Mouse (Mus musculus): ENCODE results near the gene Zfp879. TPM values are rescaled to one million over a fixed set of nuclear protein-coding genes. Genes with fewer than 3 reads are reported as not detected.

Gene Zfp879
- polyA plus RNA-seq (2015; fragmentation: Nextera tagmentation; extraction: Ambion mirVana): 0.86 and 1.5 TPM in 2 replicates

- H3K9ac ChIP-seq: peak within 1 kb of the TSS; percentile 76
- WGBS: 25% methylated on average over 22 of the region's 22 CpGs
- H3K4me1 ChIP-seq (replicated peaks): peaks cover 19% of the 10 kb centered on the region
- H3K36me3 ChIP-seq: no peaks in the 10 kb centered on the region
- peak; percentile 96 for ATAC-seq (ENCODE audit: low FRiP score)
- peak within 1 kb of the TSS; percentile 51 for H3K4me3 ChIP-seq
- peak within 1 kb of the TSS; percentile 82 for H3K27ac ChIP-seq
- H3K27me3 ChIP-seq: 0 out of 2 replicates have a peak, but pooled peaks cover 4% of the 10 kb centered on the region
- no peaks in the 10 kb centered on the region for H3K9me3 ChIP-seq
- peak within 1 kb of the TSS; percentile 66 for H3K4me2 ChIP-seq
These were observed at the start of gene Zfp879 for GRCm38 (mm10) chr11:50841023-50841735. TSS of gene Zfp879 (minus strand) at chr11:50841552.

- H3K9me3 ChIP-seq: peaks cover 18% of the 10 kb centered on the region; the same call in 1 of the 2 replicates
- H3K4me3 ChIP-seq: peak within 1 kb of the TSS; percentile 53
- ATAC-seq (ENCODE audit: low FRiP score): peak; percentile 96
- H3K27ac ChIP-seq: peak within 1 kb of the TSS; percentile 81
- peak within 1 kb of the TSS; percentile 77 for H3K9ac ChIP-seq
- peaks cover 20% of the 10 kb centered on the region for H3K4me1 ChIP-seq (replicated peaks)
- H3K36me3 ChIP-seq: peaks cover 31% of the 10 kb centered on the region
- WGBS: 6% methylated on average over 26 of the region's 26 CpGs
- H3K4me2 ChIP-seq: peak within 1 kb of the TSS; percentile 75
- H3K27me3 ChIP-seq: no peaks in the 10 kb centered on the region
These were observed 46.2 kb upstream of the Zfp879 start, which contains the start of gene Zfp454 for GRCm38 (mm10) chr11:50887390-50888128. TSS of gene Zfp454 (minus strand) at chr11:50887651.

GRCm38 (mm10) chr11:50886933-50887293 lies 45.6 kb upstream of the Zfp879 start:
- H3K4me1 ChIP-seq (replicated peaks): peaks cover 20% of the 10 kb centered on the region
- H3K27me3 ChIP-seq: no peaks in the 10 kb centered on the region
- WGBS: 26% methylated on average over 10 of the region's 10 CpGs
- peak overlapping the region; percentile 77 for H3K9ac ChIP-seq
- peak overlapping the region; percentile 75 for H3K4me2 ChIP-seq
- H3K4me3 ChIP-seq: peak overlapping the region; percentile 53
- peaks cover 37% of the 10 kb centered on the region for H3K36me3 ChIP-seq
- 0 out of 2 replicates have a peak, but pooled peaks cover 13% of the 10 kb centered on the region for H3K9me3 ChIP-seq
- peak; percentile 60 for ATAC-seq (ENCODE audit: low FRiP score)
- H3K27ac ChIP-seq: peak overlapping the region; percentile 81

GRCm38 (mm10) chr11:50886231-50886932 lies 45.0 kb upstream of the Zfp879 start:
- Histone ChIP-seq H3K9ac (peak overlapping the region; percentile 77), H3K9me3 (0 out of 2 replicates have a peak, but pooled peaks cover 8% of the 10 kb centered on the region), H3K4me1 (replicated peaks) (peaks cover 20% of the 10 kb centered on the region), H3K4me2 (peak overlapping the region; percentile 75), H3K27ac (no peak overlapping the region; the same call in 1 of the 2 replicates), H3K36me3 (peaks cover 43% of the 10 kb centered on the region), H3K4me3 (peak overlapping the region; percentile 53), H3K27me3 (no peaks in the 10 kb centered on the region)
- ATAC-seq (ENCODE audit: low FRiP score): no peak
- 48% methylated on average over 8 of the region's 8 CpGs for WGBS

GRCm38 (mm10) chr11:50883756-50884155 lies 42.4 kb upstream of the Zfp879 start:
- 87% methylated on average over 3 of the region's 3 CpGs for WGBS
- Histone ChIP-seq H3K4me3 (no peak overlapping the region), H3K9me3 (0 out of 2 replicates have a peak, but pooled peaks cover 6% of the 10 kb centered on the region), H3K36me3 (peaks cover 67% of the 10 kb centered on the region), H3K27me3 (no peaks in the 10 kb centered on the region), H3K9ac (no peak overlapping the region), H3K4me2 (no peak overlapping the region), H3K4me1 (replicated peaks) (peaks cover 20% of the 10 kb centered on the region), H3K27ac (no peak overlapping the region)
- no peak for ATAC-seq (ENCODE audit: low FRiP score)

GRCm38 (mm10) chr11:50878641-50879040 lies 37.3 kb upstream of the Zfp879 start:
- 88% methylated on average over 3 of the region's 3 CpGs for WGBS
- no peaks in the 10 kb centered on the region for H3K27me3 ChIP-seq
- no peak overlapping the region for H3K27ac ChIP-seq
- H3K9ac ChIP-seq: no peak overlapping the region
- H3K4me3 ChIP-seq: no peak overlapping the region
- H3K36me3 ChIP-seq: peaks cover 97% of the 10 kb centered on the region
- no peak overlapping the region for H3K4me2 ChIP-seq
- H3K9me3 ChIP-seq: peaks cover 40% of the 10 kb centered on the region
- H3K4me1 ChIP-seq (replicated peaks): no peaks in the 10 kb centered on the region
- no peak for ATAC-seq (ENCODE audit: low FRiP score)

GRCm38 (mm10) chr11:50850989-50851601 lies 9.7 kb upstream of the Zfp879 start:
- Histone ChIP-seq H3K27ac (no peak overlapping the region), H3K36me3 (no peaks in the 10 kb centered on the region), H3K4me1 (replicated peaks) (peaks cover 24% of the 10 kb centered on the region), H3K9me3 (peaks cover 7% of the 10 kb centered on the region; the same call in 1 of the 2 replicates), H3K4me2 (peak overlapping the region; percentile 96), H3K4me3 (peak overlapping the region; percentile 51), H3K27me3 (peaks cover 73% of the 10 kb centered on the region), H3K9ac (peak overlapping the region; percentile 68)
- ATAC-seq (ENCODE audit: low FRiP score): 0 out of 2 replicates have a peak, but pooled peaks have one; percentile 59
- under 1% methylated on average over 71 of the region's 72 CpGs for WGBS

- Histone ChIP-seq H3K9ac (peak within 1 kb of the TSS; percentile 68), H3K27me3 (peaks cover 74% of the 10 kb centered on the region), H3K4me3 (peak within 1 kb of the TSS; percentile 51), H3K4me2 (peak within 1 kb of the TSS; percentile 96), H3K36me3 (no peaks in the 10 kb centered on the region), H3K27ac (no peak within 1 kb of the TSS), H3K4me1 (replicated peaks) (peaks cover 24% of the 10 kb centered on the region), H3K9me3 (peaks cover 7% of the 10 kb centered on the region; the same call in 1 of the 2 replicates)
- 3% methylated on average over 11 of the region's 11 CpGs for WGBS
- ATAC-seq (ENCODE audit: low FRiP score): no peak
These were observed 8.9 kb upstream of the Zfp879 start, which contains the start of gene Grm6 for GRCm38 (mm10) chr11:50850177-50850735. TSS of gene Grm6 (plus strand) at chr11:50850685.

- Histone ChIP-seq H3K4me2 (no peak overlapping the region), H3K27ac (no peak overlapping the region), H3K9me3 (peaks cover 7% of the 10 kb centered on the region; the same call in 1 of the 2 replicates), H3K4me3 (no peak overlapping the region), H3K36me3 (no peaks in the 10 kb centered on the region), H3K27me3 (peaks cover 77% of the 10 kb centered on the region), H3K9ac (no peak overlapping the region), H3K4me1 (replicated peaks) (peaks cover 24% of the 10 kb centered on the region)
- 9% methylated on average over 10 of the region's 10 CpGs for WGBS
- no peak for ATAC-seq (ENCODE audit: low FRiP score)
These were observed 8.0 kb upstream of the Zfp879 start for GRCm38 (mm10) chr11:50849310-50849709.

GRCm38 (mm10) chr11:50848520-50849137 lies 7.3 kb upstream of the Zfp879 start:
- no peak for ATAC-seq (ENCODE audit: low FRiP score)
- Histone ChIP-seq H3K9me3 (peaks cover 7% of the 10 kb centered on the region; the same call in 1 of the 2 replicates), H3K27ac (no peak overlapping the region), H3K27me3 (peaks cover 70% of the 10 kb centered on the region), H3K36me3 (no peaks in the 10 kb centered on the region), H3K4me1 (replicated peaks) (peaks cover 24% of the 10 kb centered on the region), H3K9ac (no peak overlapping the region), H3K4me3 (no peak overlapping the region), H3K4me2 (no peak overlapping the region)
- WGBS: 48% methylated on average over 3 of the region's 3 CpGs

GRCm38 (mm10) chr11:50847047-50847446 lies 5.7 kb upstream of the Zfp879 start:
- 67% methylated on average over 5 of the region's 5 CpGs for WGBS
- H3K9me3 ChIP-seq: peaks cover 7% of the 10 kb centered on the region; the same call in 1 of the 2 replicates
- H3K36me3 ChIP-seq: no peaks in the 10 kb centered on the region
- no peak overlapping the region for H3K4me3 ChIP-seq
- no peak overlapping the region for H3K4me2 ChIP-seq
- ATAC-seq (ENCODE audit: low FRiP score): no peak
- H3K9ac ChIP-seq: no peak overlapping the region
- peaks cover 54% of the 10 kb centered on the region for H3K27me3 ChIP-seq
- H3K27ac ChIP-seq: no peak overlapping the region
- peaks cover 23% of the 10 kb centered on the region for H3K4me1 ChIP-seq (replicated peaks)
